Mouse (Mus musculus) bone marrow macrophage, adult 2 months (primary cell): Measurements from ENCODE around the gene Ttc28. TPM values are rescaled to one million over a fixed set of nuclear protein-coding genes. Genes with fewer than 3 reads are reported as not detected.
A peak's percentile ranks its signal among the peaks of the same experiment; 100 is the strongest.

Experiments used
- H3K27ac ChIP-seq: 2 replicates; pipeline ENCODE4 v1.5.1; 2012; ENCODE audit warnings: low read depth, low read length; ENCODE audit not compliant: insufficient read depth
- H3K4me1 ChIP-seq: 2 replicates; pipeline ENCODE4 v1.6.1; 2012; ENCODE audit warnings: low read length; ENCODE audit not compliant: control insufficient read depth, insufficient read depth
- H3K4me3 ChIP-seq: 2 replicates; pipeline ENCODE4 v1.5.1; 2012; ENCODE audit warnings: mild to moderate bottlenecking, low read length, moderate library complexity; ENCODE audit not compliant: insufficient read depth
- CTCF ChIP-seq: IDR thresholded peaks from 2 replicates; pipeline ENCODE4 v1.5.1; 2012; ENCODE audit warnings: low read depth, mild to moderate bottlenecking, low read length, moderate library complexity
- POLR2A ChIP-seq: IDR thresholded peaks from 2 replicates; pipeline ENCODE4 v1.6.1; 2012; ENCODE audit warnings: mild to moderate bottlenecking, low read depth, low read length, borderline replicate concordance
- polyA plus RNA-seq: library from polyadenylated mRNA; stranded (reverse); fragments of >200 nt; gene quantifications from 2 replicates; pipeline ENCODE4 v1.2.4, GENCODE M21; 2012; ENCODE audit not compliant: missing spikeins, insufficient read depth, insufficient read length

Gene Ttc28
- polyA plus RNA-seq, 1 experiment, result 1.7 TPM

- H3K4me1 ChIP-seq, result no peaks in the 10 kb centered on the region
- peak overlapping the region; percentile 80 for H3K4me3 ChIP-seq
- H3K27ac ChIP-seq, result no peak overlapping the region
- TF ChIP-seq CTCF, result no peak
- TF ChIP-seq POLR2A, result no peak
Measured at GRCm38 (mm10) chr5:110879042-110879441, 561 bp upstream of the Ttc28 start.

DNA sequence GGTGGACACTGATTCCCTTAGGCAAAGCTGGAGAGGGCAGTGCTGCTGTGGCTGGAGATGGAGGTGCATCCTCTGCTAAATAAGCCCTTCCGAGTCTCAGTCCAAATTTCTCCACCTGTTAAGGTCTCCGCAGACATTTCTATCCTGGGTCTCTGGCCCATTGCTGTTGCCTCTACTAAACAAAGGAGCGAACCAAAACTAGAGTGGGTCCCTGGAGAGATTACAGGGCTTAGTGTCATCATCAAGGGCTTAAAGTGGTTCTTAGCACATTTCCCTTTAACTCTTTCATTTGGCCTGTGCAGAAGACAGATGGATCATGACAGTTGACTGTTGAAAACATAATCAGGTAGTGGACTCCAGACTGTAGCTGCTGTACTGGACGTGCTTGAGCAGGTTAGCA is 9.0 kb downstream of the Ttc28 start:
- TF ChIP-seq CTCF, result no peak
- TF ChIP-seq POLR2A, result no peak
- Histone ChIP-seq H3K27ac (no peak overlapping the region), H3K4me3 (no peak overlapping the region), H3K4me1 (peaks cover 5% of the 10 kb centered on the region)

- TF ChIP-seq CTCF, result no peak
- no peak for TF ChIP-seq POLR2A
- H3K4me3 ChIP-seq, result no peak overlapping the region
- peaks cover 5% of the 10 kb centered on the region for H3K4me1 ChIP-seq
- no peak overlapping the region for H3K27ac ChIP-seq
Measured at GRCm38 (mm10) chr5:110889945-110890344, 10.3 kb downstream of the Ttc28 start.

- Histone ChIP-seq H3K27ac (no peak overlapping the region), H3K4me1 (peaks cover 5% of the 10 kb centered on the region), H3K4me3 (no peak overlapping the region)
- TF ChIP-seq CTCF, result no peak
- no peak for TF ChIP-seq POLR2A
Measured at GRCm38 (mm10) chr5:110890561-110890960, 11.0 kb downstream of the Ttc28 start.

DNA sequence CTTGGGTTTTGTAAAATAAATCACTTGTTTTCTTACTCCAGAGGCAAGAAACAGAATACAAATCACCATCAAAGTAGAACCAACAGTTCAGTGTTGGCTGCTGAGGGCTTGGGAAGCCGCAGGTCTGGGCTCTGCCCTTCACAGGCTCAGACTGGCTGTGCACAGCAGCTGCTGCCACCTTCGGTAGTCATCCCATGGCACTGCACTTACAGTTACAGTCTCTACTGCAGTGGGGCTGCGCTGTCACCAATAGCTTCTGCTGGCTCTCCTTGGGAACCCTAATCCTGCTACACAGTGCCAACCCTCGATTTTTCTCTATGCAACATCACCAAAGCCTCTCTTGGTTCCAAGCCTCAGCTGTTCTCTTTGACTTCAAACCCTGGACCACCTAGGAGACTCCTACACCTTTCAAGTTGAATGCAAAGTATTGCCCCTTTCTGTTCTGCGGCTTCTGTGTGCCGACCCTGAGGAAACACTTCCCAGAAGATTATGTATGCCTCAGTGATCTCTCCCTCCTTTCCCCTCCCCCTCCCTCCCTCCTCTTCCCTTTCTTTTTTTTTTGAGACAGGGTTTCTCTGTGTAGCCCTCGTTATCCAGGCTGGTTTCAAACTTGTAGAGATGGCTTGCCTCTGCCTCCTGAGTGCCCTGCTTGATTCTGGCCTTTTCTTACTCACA is 17.6 kb downstream of the Ttc28 start:
- H3K4me3 ChIP-seq, result no peak overlapping the region
- no peaks in the 10 kb centered on the region for H3K4me1 ChIP-seq
- no peak for TF ChIP-seq CTCF
- no peak for TF ChIP-seq POLR2A
- H3K27ac ChIP-seq, result no peak overlapping the region

GRCm38 (mm10) chr5:110898169-110898568 is 18.6 kb downstream of the Ttc28 start:
- no peaks in the 10 kb centered on the region for H3K4me1 ChIP-seq
- TF ChIP-seq CTCF (no peak), POLR2A (no peak)

DNA sequence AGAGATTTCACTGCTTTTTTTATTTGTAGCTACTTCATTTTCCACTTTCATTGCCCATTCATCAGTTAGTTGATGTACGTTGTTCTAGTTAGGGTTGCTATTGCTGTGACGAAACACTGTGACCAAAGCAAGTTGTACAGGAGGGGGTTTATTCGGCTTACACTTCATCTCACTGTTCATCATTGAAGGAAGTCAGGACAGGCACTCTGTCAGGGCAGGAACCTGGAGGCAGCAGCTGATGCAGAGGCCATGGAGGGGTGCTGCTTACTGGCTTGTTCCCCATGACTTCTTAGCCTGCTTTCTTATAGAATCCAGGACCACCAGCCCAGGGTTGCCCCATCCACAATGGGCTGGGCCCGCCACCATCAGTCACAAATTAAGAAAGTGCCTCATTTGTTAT is 19.2 kb downstream of the Ttc28 start:
- no peak for TF ChIP-seq POLR2A
- TF ChIP-seq CTCF, result no peak
- H3K27ac ChIP-seq, result no peak overlapping the region
- no peaks in the 10 kb centered on the region for H3K4me1 ChIP-seq
- H3K4me3 ChIP-seq, result no peak overlapping the region

More at GRCm38 (mm10) chr5:110898169-110898568, 18.6 kb downstream of the Ttc28 start:
- Histone ChIP-seq H3K27ac (no peak overlapping the region), H3K4me3 (no peak overlapping the region)

GRCm38 (mm10) chr5:110900331-110900730 is 20.7 kb downstream of the Ttc28 start:
- TF ChIP-seq CTCF (no peak), POLR2A (no peak)
- no peak overlapping the region for H3K4me3 ChIP-seq

DNA sequence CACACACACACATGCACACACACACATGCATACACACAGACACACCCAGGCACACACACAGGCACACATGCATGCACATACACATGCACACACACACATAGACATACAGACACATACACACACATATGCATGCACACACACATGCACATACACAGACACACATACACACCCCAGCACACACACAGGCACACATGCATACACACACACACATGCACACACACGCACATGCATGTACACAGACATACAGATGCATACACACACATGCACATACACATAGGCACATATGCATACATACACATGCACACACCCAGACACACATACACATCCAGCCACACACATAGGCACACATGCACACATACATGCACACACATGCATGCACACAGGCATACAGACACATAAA is 27.1 kb downstream of the Ttc28 start:
- H3K4me3 ChIP-seq, result no peak overlapping the region
- TF ChIP-seq POLR2A, result no peak
- peaks cover 14% of the 10 kb centered on the region for H3K4me1 ChIP-seq
- H3K27ac ChIP-seq, result no peak overlapping the region

More at GRCm38 (mm10) chr5:110900331-110900730, 20.7 kb downstream of the Ttc28 start:
- H3K27ac ChIP-seq, result no peak overlapping the region
- H3K4me1 ChIP-seq, result no peaks in the 10 kb centered on the region

GRCm38 (mm10) chr5:110908879-110909278 is 29.3 kb downstream of the Ttc28 start:
- Histone ChIP-seq H3K4me1 (peaks cover 20% of the 10 kb centered on the region), H3K4me3 (no peak overlapping the region), H3K27ac (no peak overlapping the region)
- TF ChIP-seq POLR2A (no peak), CTCF (no peak)
